Mouse (Mus musculus): ENCODE measurements around the gene Olfr156.

- TF ChIP-seq POLR2A (IDR thresholded peaks at IDR 0.05; ENCODE audit: low read depth, low read length) (no peak), CTCF (conservative IDR thresholded peaks at IDR 0.05; ENCODE audit: insufficient read depth, insufficient read length, low read depth, low read length) (no peak)
Observed at GRCm38 (mm10) chr4:43859886-43860285, 36.2 kb upstream of the Olfr156 start.

Measured in kidney, adult 2 months (tissue).